Comparison of ENCODE assay signal across 9 mouse cellular contexts in the genomic region with DNA sequence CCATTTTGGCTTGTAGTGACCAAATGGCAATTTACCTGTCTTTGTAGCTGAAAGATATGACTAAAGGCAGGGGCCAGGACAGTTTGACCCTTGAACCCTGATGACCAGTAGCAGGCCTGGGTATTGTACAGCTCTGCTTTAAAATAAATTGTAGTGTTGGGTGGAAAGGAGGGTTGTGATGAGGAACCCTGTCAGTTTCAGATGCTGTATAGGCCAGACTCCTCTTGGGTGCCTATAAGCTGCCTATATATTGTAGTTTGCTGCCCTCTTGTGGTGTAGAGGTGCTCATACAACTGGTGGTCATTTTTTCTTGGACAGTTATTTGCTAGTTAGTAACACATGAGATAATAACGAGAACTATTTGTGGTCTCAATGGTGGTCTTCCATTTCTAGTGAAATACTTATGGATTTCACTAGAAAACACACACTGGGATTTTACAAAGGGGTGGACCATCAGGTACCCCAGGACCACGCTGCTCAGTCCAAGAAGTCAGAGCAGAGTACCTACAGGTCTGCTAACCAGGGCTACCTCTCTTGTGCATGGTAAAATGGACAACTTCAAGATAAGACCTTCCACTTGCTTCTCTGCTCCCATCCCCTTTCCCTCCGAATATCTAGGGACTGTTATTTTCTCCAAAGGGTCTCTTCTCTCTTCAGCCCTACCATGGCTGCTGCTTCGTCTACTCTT. TPM values are rescaled to one million over a fixed set of nuclear protein-coding genes. Genes with fewer than 3 reads are reported as not detected.
DNase-seq lines count a peak whose midpoint lies in the region; ATAC-seq and TF ChIP-seq lines count a peak whose summit lies in the region.
"Had no signal": no experiment of that assay in that cellular context is flagged by ENCODE, and none has a peak within 500 bp of the region (broad histone marks: within the 10 kb centered on the region; RNA-seq: fewer than 3 reads in every experiment).

No protein-coding gene starts in this region.

- no peak for TF ChIP-seq CTCF in thymus, adult 2 months (IDR thresholded peaks at IDR 0.05; ENCODE audit: borderline replicate concordance, control insufficient read depth, extremely low read depth, insufficient read depth, low read length, poor library complexity)

- no peak overlapping the region for H3K4me3 ChIP-seq in intestine, embryonic 14.5 days (ENCODE audit: low read depth, low read length)
- no peak overlapping the region for H3K4me3 ChIP-seq in midbrain, embryonic 13.5 days (replicated peaks)
- H3K4me3 ChIP-seq in thymus, adult 2 months (ENCODE audit: control insufficient read depth, insufficient read depth, low read length), result no peak overlapping the region

- intact Hi-C loops in heart, postnatal 25 days (cut with DNase I), result loop anchor here (1.0 to 10.0 kb wide), 3 partner anchors 251 to 396 kb away; no protein-coding TSS in a partner anchor
- intact Hi-C loops in left cerebral cortex, postnatal 4 days (cut with DNase I), result loop anchor here (2.0 kb wide), 1 partner anchor 254 kb away; no protein-coding TSS in a partner anchor

- peak; percentile 95 for DNase-seq in heart, adult 11 months
- no peak for DNase-seq in heart, postnatal 25 days (ENCODE audit: low spot score)
- peak; percentile 91 for DNase-seq in cerebellum, adult 9-10 months
- DNase-seq in forelimb bud, embryonic 11.5 days (ENCODE audit: low read depth, low spot score), result peak; percentile 78
- peak; percentile 62 for DNase-seq in intestine, embryonic 14.5 days (ENCODE audit: low spot score)
- DNase-seq in left cerebral cortex, postnatal 4 days, result peak; percentile 21
- peak; percentile 41 for DNase-seq in thymus, adult 2 months

- no peak for TF ChIP-seq POLR2A in thymus, adult 2 months (IDR thresholded peaks at IDR 0.05; ENCODE audit: control insufficient read depth, extremely low read depth, insufficient read depth, low read length, poor library complexity)

- no peak overlapping the region for H3K9ac ChIP-seq in intestine, embryonic 14.5 days (ENCODE audit: low read length)
- no peak overlapping the region for H3K9ac ChIP-seq in midbrain, embryonic 13.5 days (replicated peaks)

- no peaks in the 10 kb centered on the region for H3K27me3 ChIP-seq in intestine, embryonic 14.5 days (replicated peaks; ENCODE audit: control insufficient read depth, insufficient read depth, low read length)
- no peaks in the 10 kb centered on the region for H3K27me3 ChIP-seq in midbrain, embryonic 13.5 days
- H3K27me3 ChIP-seq in thymus, adult 2 months (ENCODE audit: control insufficient read depth, insufficient read depth, low read length), result no peaks in the 10 kb centered on the region

- H3K27ac ChIP-seq in intestine, embryonic 14.5 days (ENCODE audit: low read depth), result no peak overlapping the region
- H3K27ac ChIP-seq in midbrain, embryonic 13.5 days, result no peak overlapping the region
- H3K27ac ChIP-seq in thymus, adult 2 months (ENCODE audit: control insufficient read depth, insufficient read depth, low read length), result no peak overlapping the region
- H3K27ac ChIP-seq: macrophage had no signal

- no peak overlapping the region for H3K4me2 ChIP-seq in intestine, embryonic 14.5 days (ENCODE audit: low read length)
- H3K4me2 ChIP-seq in midbrain, embryonic 13.5 days (replicated peaks), result no peak overlapping the region

- no peaks in the 10 kb centered on the region for H3K9me3 ChIP-seq in intestine, embryonic 14.5 days (ENCODE audit: control insufficient read depth, low read length)
- no peaks in the 10 kb centered on the region for H3K9me3 ChIP-seq in midbrain, embryonic 13.5 days

- peak; percentile 40; the same call in 1 of the 2 replicates for ATAC-seq in intestine, embryonic 14.5 days (replicated peaks; ENCODE audit: low FRiP score, low TSS enrichment, low read depth)
- peak; percentile 91 for ATAC-seq in midbrain, embryonic 13.5 days

- peaks cover 13% of the 10 kb centered on the region for H3K36me3 ChIP-seq in intestine, embryonic 14.5 days (ENCODE audit: control insufficient read depth, insufficient read depth, low read length)
- H3K36me3 ChIP-seq in midbrain, embryonic 13.5 days, result peaks cover 19% of the 10 kb centered on the region
- peaks cover 24% of the 10 kb centered on the region for H3K36me3 ChIP-seq in thymus, adult 2 months (ENCODE audit: control insufficient read depth, insufficient read depth, low read length)

- 57% methylated on average over 4 of the region's 4 CpGs for WGBS in intestine, embryonic 14.5 days
- 60% methylated on average over 4 of the region's 4 CpGs for WGBS in midbrain, embryonic 13.5 days
- WGBS in thymus, adult 2 months, result 66% methylated on average over 4 of the region's 4 CpGs

- peaks cover 16% of the 10 kb centered on the region for H3K4me1 ChIP-seq in intestine, embryonic 14.5 days (replicated peaks; ENCODE audit: control insufficient read depth, insufficient read depth, low read length)
- no peaks in the 10 kb centered on the region for H3K4me1 ChIP-seq in midbrain, embryonic 13.5 days (replicated peaks)
- peaks cover 5% of the 10 kb centered on the region; the same call in 1 of the 2 replicates for H3K4me1 ChIP-seq in thymus, adult 2 months (replicated peaks; ENCODE audit: control insufficient read depth, insufficient read depth, low read length)

RNA-seq across cellular contexts. Expression of a gene that starts 22.6 kb away (rescaled TPM):
- total RNA-seq in heart, postnatal 25 days (2021), result 1 to 10 TPM in 1 of 2 experiments, not detected in 1; 3.6 TPM
- not detected in 2 replicates for polyA plus RNA-seq in intestine, embryonic 14.5 days (2014; fragmentation: Nextera tagmentation; extraction: Ambion mirVana)
- total RNA-seq in left cerebral cortex, postnatal 4 days (2021), result under 1 TPM in 1 of 2 experiments, not detected in 1; 0.94 TPM
- not detected in 2 replicates for polyA plus RNA-seq in midbrain, embryonic 13.5 days (2015; fragmentation: Nextera tagmentation; extraction: Ambion mirVana)
- 65.9 and 174 TPM in 2 replicates for polyA plus RNA-seq in thymus, adult 2 months (2012; rRNA removed)
- polyA plus RNA-seq: macrophage had no signal

RNA-seq across cellular contexts. Expression of a gene that starts 25.1 kb away (rescaled TPM):
- total RNA-seq in heart, postnatal 25 days (2021), result 10 to 100 TPM; 22.4 to 26.3 TPM
- 10.7 and 11.7 TPM in 2 replicates for polyA plus RNA-seq in intestine, embryonic 14.5 days (2014; fragmentation: Nextera tagmentation; extraction: Ambion mirVana)
- total RNA-seq in left cerebral cortex, postnatal 4 days (2021), result 10 to 100 TPM; 50.1 to 53.3 TPM
- polyA plus RNA-seq in midbrain, embryonic 13.5 days (2015; fragmentation: Nextera tagmentation; extraction: Ambion mirVana), result 13.6 and 17.2 TPM in 2 replicates
- 5.9 and 8.8 TPM in 2 replicates for polyA plus RNA-seq in thymus, adult 2 months (2012; rRNA removed)

Comparison
In these comparisons a context has a peak if more than half of its experiments do, and no peak if none do; other contexts are left out.
1. RNA of a gene that starts 22.6 kb away (polyA plus RNA-seq): 65.9 to 174 TPM in thymus, adult 2 months; not detected in intestine, embryonic 14.5 days and not detected in midbrain, embryonic 13.5 days; every median in the first group is over 10 times any median in the second.